Mouse (Mus musculus): Measurements from ENCODE around the gene Dnah11. TPM values are rescaled to one million over a fixed set of nuclear protein-coding genes. Genes with fewer than 3 reads are reported as not detected.

Dnah11 gene
- polyA plus RNA-seq, 1 experiment, result not detected

- no peak overlapping the region for H3K4me3 ChIP-seq
- no peaks in the 10 kb centered on the region for H3K36me3 ChIP-seq (ENCODE audit: control insufficient read depth, insufficient read depth)
- no peak overlapping the region for H3K4me2 ChIP-seq (ENCODE audit: low read depth)
- no peak overlapping the region for H3ac ChIP-seq (ENCODE audit: control insufficient read depth, insufficient read length)
- no peak for TF ChIP-seq CEBPB (IDR thresholded peaks at IDR 0.05; ENCODE audit: insufficient read depth, poor library complexity, severe bottlenecking)
- TF ChIP-seq MYOD1 (IDR thresholded peaks at IDR 0.05; ENCODE audit: control insufficient read depth in 1 of 3, insufficient read length in 2 of 3, low read depth in 2 of 3), result no peak
- no peaks in the 10 kb centered on the region for H3K27me3 ChIP-seq (ENCODE audit: control insufficient read depth, insufficient read depth, insufficient read length)
- H3K79me2 ChIP-seq (ENCODE audit: control insufficient read depth, insufficient read depth), result no peaks in the 10 kb centered on the region
Measured at GRCm38 (mm10) chr12:118104520-118104919, 94.3 kb downstream of the Dnah11 start.

GRCm38 (mm10) chr12:118099694-118100093, 99.1 kb downstream of the Dnah11 start:
- Histone ChIP-seq H3K4me2 (ENCODE audit: low read depth) (no peak overlapping the region), H3ac (ENCODE audit: control insufficient read depth, insufficient read length) (no peak overlapping the region), H3K27me3 (ENCODE audit: control insufficient read depth, insufficient read depth, insufficient read length) (no peaks in the 10 kb centered on the region), H3K4me3 (no peak overlapping the region), H3K36me3 (ENCODE audit: control insufficient read depth, insufficient read depth) (no peaks in the 10 kb centered on the region), H3K79me2 (ENCODE audit: control insufficient read depth, insufficient read depth) (no peaks in the 10 kb centered on the region)
- TF ChIP-seq CEBPB (IDR thresholded peaks at IDR 0.05; ENCODE audit: insufficient read depth, poor library complexity, severe bottlenecking) (no peak), MYOG (IDR thresholded peaks at IDR 0.05; ENCODE audit: control insufficient read depth in 1 of 3, insufficient read depth in 1 of 3, insufficient read length in 2 of 3, low read depth in 2 of 3) (no peak), TCF3 (IDR thresholded peaks at IDR 0.05; ENCODE audit: insufficient read length, low read depth) (no peak), REST (IDR thresholded peaks at IDR 0.05; ENCODE audit: insufficient read depth, insufficient read length) (no peak), SRF (IDR thresholded peaks at IDR 0.05; ENCODE audit: control insufficient read depth, insufficient read length, low read depth) (no peak), MYOD1 (IDR thresholded peaks at IDR 0.05; ENCODE audit: control insufficient read depth in 1 of 3, insufficient read length in 2 of 3, low read depth in 2 of 3) (no peak), TCF12 (IDR thresholded peaks at IDR 0.05; ENCODE audit: insufficient read depth, poor library complexity, severe bottlenecking) (no peak), POLR2A (IDR thresholded peaks at IDR 0.05; ENCODE audit: insufficient read length, low read depth) (no peak), MAX (IDR thresholded peaks at IDR 0.05; ENCODE audit: low read depth) (no peak), E2F4 (IDR thresholded peaks at IDR 0.05; ENCODE audit: insufficient read depth) (no peak), USF1 (IDR thresholded peaks at IDR 0.05; ENCODE audit: low read depth) (no peak), POLR2AphosphoS2 (IDR thresholded peaks at IDR 0.05; ENCODE audit: insufficient read length, low read depth) (no peak)

GRCm38 (mm10) chr12:118098257-118098656, 100.6 kb downstream of the Dnah11 start:
- Histone ChIP-seq H3K79me2 (ENCODE audit: control insufficient read depth, insufficient read depth) (no peaks in the 10 kb centered on the region), H3K27me3 (ENCODE audit: control insufficient read depth, insufficient read depth, insufficient read length) (no peaks in the 10 kb centered on the region), H3ac (ENCODE audit: control insufficient read depth, insufficient read length) (no peak overlapping the region), H3K4me2 (ENCODE audit: low read depth) (no peak overlapping the region), H3K36me3 (ENCODE audit: control insufficient read depth, insufficient read depth) (no peaks in the 10 kb centered on the region), H3K4me3 (no peak overlapping the region)
- no peak for TF ChIP-seq POLR2AphosphoS2 (IDR thresholded peaks at IDR 0.05; ENCODE audit: insufficient read length, low read depth)

- no peak for TF ChIP-seq E2F4 (IDR thresholded peaks at IDR 0.05; ENCODE audit: insufficient read depth)
- TF ChIP-seq USF1 (IDR thresholded peaks at IDR 0.05; ENCODE audit: low read depth), result no peak
- TF ChIP-seq CEBPB (IDR thresholded peaks at IDR 0.05; ENCODE audit: insufficient read depth, poor library complexity, severe bottlenecking), result no peak
- no peak for TF ChIP-seq TCF3 (IDR thresholded peaks at IDR 0.05; ENCODE audit: insufficient read length, low read depth)
- TF ChIP-seq TCF12 (IDR thresholded peaks at IDR 0.05; ENCODE audit: insufficient read depth, poor library complexity, severe bottlenecking), result no peak
- no peak for TF ChIP-seq MYOG (IDR thresholded peaks at IDR 0.05; ENCODE audit: control insufficient read depth in 1 of 3, insufficient read depth in 1 of 3, insufficient read length in 2 of 3, low read depth in 2 of 3)
- TF ChIP-seq REST (IDR thresholded peaks at IDR 0.05; ENCODE audit: insufficient read depth, insufficient read length), result no peak
- TF ChIP-seq POLR2A (IDR thresholded peaks at IDR 0.05; ENCODE audit: insufficient read length, low read depth), result no peak
- no peak for TF ChIP-seq MAX (IDR thresholded peaks at IDR 0.05; ENCODE audit: low read depth)
- Histone ChIP-seq H3K27me3 (ENCODE audit: control insufficient read depth, insufficient read depth, insufficient read length) (no peaks in the 10 kb centered on the region), H3K4me3 (no peak overlapping the region), H3K36me3 (ENCODE audit: control insufficient read depth, insufficient read depth) (no peaks in the 10 kb centered on the region), H3ac (ENCODE audit: control insufficient read depth, insufficient read length) (no peak overlapping the region), H3K79me2 (ENCODE audit: control insufficient read depth, insufficient read depth) (no peaks in the 10 kb centered on the region), H3K4me2 (ENCODE audit: low read depth) (no peak overlapping the region)
Measured at GRCm38 (mm10) chr12:118094946-118095345, 103.9 kb downstream of the Dnah11 start.

- H3ac ChIP-seq (ENCODE audit: control insufficient read depth, insufficient read length), result no peak overlapping the region
- no peaks in the 10 kb centered on the region for H3K36me3 ChIP-seq (ENCODE audit: control insufficient read depth, insufficient read depth)
- no peaks in the 10 kb centered on the region for H3K27me3 ChIP-seq (ENCODE audit: control insufficient read depth, insufficient read depth, insufficient read length)
- H3K4me3 ChIP-seq, result no peak overlapping the region
- no peaks in the 10 kb centered on the region for H3K79me2 ChIP-seq (ENCODE audit: control insufficient read depth, insufficient read depth)
- no peak for TF ChIP-seq MAX (IDR thresholded peaks at IDR 0.05; ENCODE audit: low read depth)
- no peak for TF ChIP-seq REST (IDR thresholded peaks at IDR 0.05; ENCODE audit: insufficient read depth, insufficient read length)
- TF ChIP-seq E2F4 (IDR thresholded peaks at IDR 0.05; ENCODE audit: insufficient read depth), result no peak
- TF ChIP-seq TCF3 (IDR thresholded peaks at IDR 0.05; ENCODE audit: insufficient read length, low read depth), result no peak
- no peak for TF ChIP-seq SRF (IDR thresholded peaks at IDR 0.05; ENCODE audit: control insufficient read depth, insufficient read length, low read depth)
- TF ChIP-seq POLR2A (IDR thresholded peaks at IDR 0.05; ENCODE audit: insufficient read length, low read depth), result no peak
- TF ChIP-seq USF1 (IDR thresholded peaks at IDR 0.05; ENCODE audit: low read depth), result no peak
- no peak for TF ChIP-seq MYOD1 (IDR thresholded peaks at IDR 0.05; ENCODE audit: control insufficient read depth in 1 of 3, insufficient read length in 2 of 3, low read depth in 2 of 3)
- no peak overlapping the region for H3K4me2 ChIP-seq (ENCODE audit: low read depth)
Measured at GRCm38 (mm10) chr12:118085291-118085690, 113.6 kb downstream of the Dnah11 start.

Measured in myocyte (in vitro differentiated cells).